Mouse (Mus musculus) ES-Bruce4 (cell line): ENCODE measurements around the gene Ceacam9.

Experiments used
- CTCF ChIP-seq: IDR thresholded peaks from one replicate; pipeline ENCODE4 v1.8.1; 2011; ENCODE audit warnings: low read depth, low read length
- EP300 ChIP-seq: IDR thresholded peaks from 2 replicates; pipeline ENCODE4 v1.6.1; 2011; ENCODE audit warnings: low read depth, low read length; ENCODE audit not compliant: insufficient read depth
- POLR2A ChIP-seq: IDR thresholded peaks from one replicate; pipeline ENCODE4 v1.8.1; 2011; ENCODE audit warnings: low read length; ENCODE audit not compliant: insufficient read depth

GRCm38 (mm10) chr7:16708244-16708643, 13.5 kb upstream of the Ceacam9 start:
- no peak for TF ChIP-seq CTCF
- TF ChIP-seq POLR2A = no peak
- no peak for TF ChIP-seq EP300
